Mouse (Mus musculus) T-helper 17 cell (primary cell): Measurements from ENCODE around the gene Sec23b.

Experiments used
- in situ Hi-C, 2 experiments: fragments of 300-600 bp; cut with MboI, MseI; formaldehyde crosslinking; loops; 1 replicate in 1 of 2; 2 replicates in 1 of 2; pipeline ENCODE4 v1.15.1; 2025; ENCODE audit warnings: high pct_unique_total_duplicates in 2 of 2

Gene Sec23b

DNA sequence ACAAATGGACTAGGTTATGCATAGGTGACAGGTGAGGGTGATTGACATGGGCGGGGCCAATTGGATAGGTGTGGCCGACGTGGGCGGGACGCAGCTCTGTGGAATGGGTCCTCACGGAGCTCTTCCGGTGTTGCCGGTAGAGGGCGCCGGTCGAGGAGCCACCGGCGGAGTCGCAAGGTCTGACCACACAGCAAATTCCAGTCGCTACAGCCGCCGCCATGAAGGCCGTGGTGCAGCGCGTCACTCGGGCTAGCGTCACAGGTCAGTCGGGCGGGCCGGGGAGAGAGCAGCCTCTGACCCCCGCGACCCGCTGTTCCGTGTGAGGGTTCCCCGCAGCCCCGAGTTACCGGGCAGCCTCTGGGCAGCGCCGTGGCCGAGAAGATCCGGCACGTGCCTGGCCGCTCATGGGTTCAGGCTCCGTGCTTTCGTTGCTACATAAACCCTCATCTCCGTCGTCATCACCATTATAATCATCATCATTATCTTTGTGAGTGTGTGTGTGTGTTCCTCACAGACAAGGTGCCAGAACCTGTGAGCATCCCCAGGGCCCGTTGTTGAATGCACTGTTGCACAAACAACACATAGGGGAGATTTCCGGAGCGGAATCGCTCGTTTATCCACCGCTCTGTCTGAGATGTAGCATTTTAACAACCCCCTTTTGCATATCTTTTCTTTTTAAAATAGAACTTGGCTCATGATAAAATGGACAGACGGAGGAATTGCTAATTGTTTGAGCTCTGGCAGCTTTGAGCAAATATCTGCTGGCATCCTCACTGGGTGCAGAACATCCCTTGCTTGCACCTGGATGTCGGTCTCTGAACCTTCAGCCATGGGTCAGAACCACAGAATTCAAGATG, 44.0 kb downstream of the Sec23b start, which contains the start of gene Dtd1:
TSS of gene Dtd1 (plus strand) at position 67 of the 857 bp plus-strand sequence.
- in situ Hi-C loops: loop anchor here (10.0 to 25.0 kb wide), 2 partner anchors 1312 to 1535 kb away; partner anchors contain the start of genes Naa20 (in 2 of the 2) and Snrpb2 (in 1 of the 2)

DNA sequence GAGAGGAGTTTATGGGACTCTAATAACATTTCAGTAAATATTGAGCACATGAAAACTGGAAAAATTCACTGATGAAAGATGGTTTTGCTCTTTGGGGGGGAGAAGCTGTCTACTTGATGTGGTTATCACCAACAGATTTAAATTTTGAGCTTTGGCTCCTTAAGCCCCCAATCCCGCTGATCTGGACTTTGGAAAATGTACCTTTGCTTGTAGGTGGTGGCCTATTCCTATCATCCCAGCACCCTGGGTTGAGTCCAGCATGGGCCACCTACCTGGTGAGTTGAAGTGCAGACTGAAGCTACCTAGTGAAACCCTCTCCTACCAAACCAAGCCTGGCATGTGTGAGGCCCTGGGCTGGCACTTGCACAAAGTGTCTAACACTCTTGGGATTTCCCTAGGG, 45.5 kb downstream of the Sec23b start:
- in situ Hi-C loops: no loop called here

DNA sequence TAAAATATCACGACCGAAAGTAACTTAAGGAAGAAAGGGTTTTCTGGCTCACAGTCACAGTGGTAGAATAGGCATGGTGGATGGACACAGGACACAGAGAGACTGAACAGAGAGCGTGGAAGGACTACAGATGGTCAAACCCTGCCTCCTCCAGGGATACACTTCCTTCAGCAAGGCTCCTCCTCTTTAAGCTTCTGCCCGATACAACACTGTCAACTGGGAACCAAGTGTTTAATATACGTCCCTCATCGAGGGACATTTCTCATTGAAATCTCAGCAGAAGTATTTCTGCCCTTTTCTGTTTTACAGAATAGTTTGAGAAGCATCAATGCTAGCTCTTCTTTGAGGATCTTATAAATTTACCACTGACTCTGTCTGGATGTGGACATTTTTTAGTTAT, 57.9 kb downstream of the Sec23b start:
- in situ Hi-C loops: no loop called here

DNA sequence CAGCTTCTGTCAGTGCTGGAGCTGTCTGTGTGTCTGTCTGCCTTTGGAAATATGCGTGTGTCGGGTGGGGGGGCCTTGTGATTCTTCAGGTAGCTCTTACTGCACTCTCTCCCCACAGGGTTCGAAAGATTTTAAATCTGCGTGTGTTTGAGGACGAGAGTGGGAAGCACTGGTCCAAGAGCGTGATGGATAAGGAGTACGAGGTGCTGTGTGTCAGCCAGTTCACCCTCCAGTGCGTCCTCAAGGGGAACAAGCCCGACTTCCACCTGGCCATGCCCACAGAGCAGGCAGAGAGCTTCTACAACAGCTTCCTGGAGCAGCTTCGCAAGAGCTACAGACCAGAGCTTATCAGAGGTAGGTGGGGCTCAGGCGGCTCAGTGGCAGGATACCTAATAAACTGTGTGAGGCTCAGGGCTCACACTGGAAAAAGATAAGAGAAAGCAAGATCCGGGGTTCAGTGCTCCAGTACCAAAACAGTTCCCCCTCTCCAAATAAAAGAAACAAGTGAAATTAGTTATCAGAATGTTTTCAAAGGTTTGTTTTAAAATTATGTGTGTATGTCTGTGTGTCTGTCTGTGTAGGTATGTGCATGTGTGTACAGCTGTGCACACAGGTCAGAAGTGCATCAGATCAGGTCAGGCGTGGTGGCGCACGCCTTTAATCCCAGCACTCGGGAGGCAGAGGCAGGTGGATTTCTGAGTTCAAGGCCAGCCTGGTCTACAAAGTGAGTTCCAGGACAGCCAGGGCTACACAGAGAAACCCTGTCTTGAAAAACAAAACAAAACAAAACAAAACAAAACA, 61.2 kb downstream of the Sec23b start:
- in situ Hi-C loops: no loop called here

DNA sequence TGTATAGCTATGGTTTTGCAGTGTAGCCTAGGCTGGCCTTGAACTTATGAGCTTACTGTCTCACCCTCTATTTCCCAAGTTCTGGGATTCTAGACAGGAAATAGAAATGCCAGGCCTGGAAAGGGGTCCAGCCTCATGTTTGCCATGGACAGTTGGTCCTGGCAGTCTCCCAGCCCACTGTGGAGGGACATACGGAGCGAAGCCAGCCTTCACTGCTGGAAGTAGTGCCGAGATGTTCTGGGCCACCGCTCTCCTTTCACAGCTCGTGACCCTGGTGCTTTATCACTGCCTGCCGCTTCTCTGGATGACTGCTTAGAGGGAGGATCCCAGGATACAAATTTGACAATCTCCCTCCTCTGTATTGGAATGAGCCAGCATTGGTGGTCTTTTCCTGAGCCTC, 65.5 kb downstream of the Sec23b start:
- in situ Hi-C loops: no loop called here

DNA sequence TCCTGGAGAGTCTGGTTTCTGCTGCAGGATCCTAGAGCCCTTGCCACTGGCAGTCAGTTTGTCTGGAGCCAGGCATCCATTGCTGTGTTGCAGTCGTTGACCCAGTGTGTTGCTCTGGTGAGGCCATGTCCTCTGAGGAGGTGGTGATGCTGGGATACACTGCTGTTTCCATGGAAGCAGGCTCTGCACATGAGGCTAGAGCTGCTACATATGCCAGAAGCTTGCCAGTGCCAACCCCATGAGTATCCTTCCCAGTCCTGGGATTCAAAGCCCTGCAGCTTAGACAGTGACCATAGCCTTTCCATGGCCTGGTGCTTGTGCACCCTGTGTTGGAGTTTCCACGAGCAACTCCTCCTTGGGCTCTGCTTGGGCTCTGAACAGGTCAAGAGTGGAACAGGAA, 77.5 kb downstream of the Sec23b start:
- in situ Hi-C loops: loop anchor here (10.0 to 25.0 kb wide), 2 partner anchors 881 to 954 kb away; no protein-coding TSS in a partner anchor

DNA sequence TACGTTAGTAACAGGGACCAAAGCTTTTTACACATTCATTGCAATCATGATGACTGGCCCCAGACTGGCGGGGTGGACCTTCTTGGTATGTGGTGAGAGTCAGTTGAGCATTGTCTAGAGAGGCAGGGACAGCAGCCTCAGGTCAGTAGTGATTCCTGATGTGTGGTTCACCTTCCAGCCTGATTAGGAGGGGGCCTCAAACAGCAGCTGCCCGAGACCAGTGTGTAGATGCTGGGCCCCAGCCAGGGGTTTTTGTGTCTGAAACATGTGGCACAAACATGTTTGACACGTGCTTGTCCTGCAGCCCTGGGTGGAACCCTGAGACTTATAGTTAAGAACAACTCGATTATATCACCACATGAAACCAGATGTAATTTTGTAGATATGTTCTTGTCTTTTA, 78.2 kb downstream of the Sec23b start:
- in situ Hi-C loops: loop anchor here (10.0 to 25.0 kb wide), 2 partner anchors 881 to 953 kb away; no protein-coding TSS in a partner anchor

DNA sequence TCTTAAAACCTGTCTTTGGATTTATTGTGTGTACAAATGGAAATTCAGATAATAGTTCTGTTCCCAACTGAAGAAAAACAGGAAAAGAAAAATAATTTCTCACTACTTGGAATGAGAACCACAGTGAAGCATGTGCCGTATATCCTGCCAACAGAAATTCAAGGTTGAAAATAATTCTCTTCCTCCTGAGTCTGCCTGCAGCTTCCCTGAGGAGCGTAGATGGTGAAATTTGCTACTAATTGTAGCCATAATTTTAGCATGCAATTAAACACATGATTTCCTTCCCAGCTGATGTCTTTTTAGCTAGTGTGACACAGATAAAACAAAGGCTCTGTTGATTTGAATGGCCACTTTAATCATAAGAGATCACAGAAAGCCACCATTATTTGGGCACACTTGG, 78.7 kb downstream of the Sec23b start:
- in situ Hi-C loops: loop anchor here (5.0 to 25.0 kb wide), 3 partner anchors 880 to 963 kb away; no protein-coding TSS in a partner anchor

DNA sequence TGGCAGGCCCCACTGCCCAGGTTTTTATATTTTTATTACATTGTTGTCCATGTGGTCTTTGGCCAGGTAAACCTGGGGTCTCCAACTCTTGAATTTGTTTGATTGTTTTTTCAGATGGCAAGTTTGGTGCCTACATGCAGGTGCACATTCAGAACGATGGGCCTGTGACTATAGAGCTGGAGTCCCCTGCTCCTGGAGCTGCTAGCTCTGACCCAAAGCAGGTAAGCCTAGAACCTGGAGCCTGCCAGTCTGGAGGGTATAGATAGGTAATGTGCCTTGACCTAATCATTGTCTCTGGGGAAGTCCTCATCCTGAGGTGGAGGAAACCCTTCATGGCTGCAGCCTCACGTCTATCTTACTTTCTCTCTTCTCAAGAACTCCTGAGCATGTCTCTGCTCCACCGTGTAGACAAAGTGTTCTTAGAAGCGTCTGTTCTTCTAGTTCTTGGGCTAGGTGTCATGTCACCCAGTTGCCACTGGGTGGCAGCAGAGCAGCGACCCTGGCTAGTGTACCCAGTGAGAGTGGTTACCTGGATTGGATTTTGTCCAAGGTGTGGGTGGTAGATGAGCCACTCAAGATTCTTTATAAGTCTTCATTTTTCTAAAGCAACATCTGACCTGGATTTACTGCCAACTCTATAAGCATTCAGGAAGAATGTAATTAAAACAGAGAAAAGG, 79.8 kb downstream of the Sec23b start:
- in situ Hi-C loops: loop anchor here (5.0 to 25.0 kb wide), 3 partner anchors 879 to 962 kb away; no protein-coding TSS in a partner anchor

DNA sequence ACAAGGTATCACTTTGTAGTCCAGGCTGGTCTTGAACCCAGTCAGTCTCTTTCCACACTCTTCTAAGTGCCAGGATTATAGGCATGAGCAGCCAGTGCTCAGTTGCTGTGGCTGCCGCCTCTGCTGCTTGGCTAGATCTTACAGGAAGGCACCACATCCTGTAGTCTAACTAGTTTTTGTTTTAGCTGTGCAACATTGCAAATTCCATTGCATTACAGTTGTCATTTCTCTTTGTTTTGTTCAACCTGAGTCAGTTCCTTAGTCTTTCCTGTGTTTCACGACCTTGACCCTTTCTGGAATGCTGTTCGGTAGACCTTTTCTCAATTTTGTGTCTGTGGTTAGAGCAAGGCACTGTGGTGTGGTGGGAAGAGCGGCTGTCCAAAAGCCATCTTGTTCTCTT, 81.2 kb downstream of the Sec23b start:
- in situ Hi-C loops: loop anchor here (5.0 to 25.0 kb wide), 3 partner anchors 878 to 960 kb away; no protein-coding TSS in a partner anchor

DNA sequence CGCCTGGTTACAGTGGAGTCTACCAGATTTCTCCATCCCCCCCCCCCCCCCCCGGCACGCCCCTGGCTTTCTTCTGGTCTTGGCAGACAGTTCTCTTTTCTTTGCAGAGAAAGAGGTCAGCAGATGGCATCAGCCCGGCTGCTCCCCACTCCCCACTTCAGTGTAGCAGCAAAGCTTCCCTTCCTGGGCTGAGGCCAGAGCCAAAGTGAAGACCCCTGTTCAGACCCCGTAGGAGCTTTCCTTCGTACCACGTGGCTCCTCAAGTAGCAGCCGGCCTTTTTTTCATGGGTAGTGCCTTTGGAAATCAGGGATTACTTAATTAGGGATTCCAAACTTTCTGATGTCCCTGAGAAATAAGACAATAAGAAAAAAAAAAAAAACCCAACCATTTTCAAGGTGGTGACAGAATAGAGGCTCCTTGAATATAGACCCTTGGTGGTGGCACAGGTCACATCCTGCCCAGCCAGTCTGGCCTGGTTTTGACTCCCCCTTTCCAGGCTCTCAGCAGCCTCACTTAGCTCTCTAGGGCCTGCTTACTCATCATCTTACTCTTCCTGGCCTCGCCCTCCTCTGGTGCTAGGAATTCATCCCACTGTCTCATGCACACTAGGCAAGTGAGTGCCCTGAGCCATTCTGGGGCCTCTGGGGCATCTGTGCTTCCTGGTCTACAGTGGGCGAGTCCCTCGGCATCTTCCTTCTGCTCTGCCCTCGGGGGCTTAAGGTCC, 81.8 kb downstream of the Sec23b start:
- in situ Hi-C loops: loop anchor here (5.0 to 25.0 kb wide), 3 partner anchors 877 to 959 kb away; no protein-coding TSS in a partner anchor

DNA sequence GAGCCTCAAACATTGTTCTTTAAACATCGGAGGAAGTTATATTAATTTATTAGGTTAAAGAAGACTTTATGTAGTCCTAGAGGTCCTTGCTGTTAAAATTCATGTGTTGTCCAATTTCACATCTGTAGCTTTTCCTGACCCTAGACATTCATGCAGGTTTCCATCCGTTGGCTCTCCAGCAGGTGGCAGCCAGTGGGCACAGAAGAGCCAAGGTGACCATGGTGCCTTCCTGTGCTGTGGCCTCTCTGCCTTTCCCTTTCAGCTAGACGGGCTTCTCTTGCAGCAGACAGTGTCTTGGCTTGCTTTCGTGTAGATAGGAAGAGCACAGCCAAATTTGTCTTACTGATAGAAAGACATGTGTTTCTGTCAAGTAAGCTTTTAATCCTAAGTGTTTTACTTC, 82.7 kb downstream of the Sec23b start:
- in situ Hi-C loops: loop anchor here (5.0 to 25.0 kb wide), 3 partner anchors 876 to 959 kb away; no protein-coding TSS in a partner anchor

DNA sequence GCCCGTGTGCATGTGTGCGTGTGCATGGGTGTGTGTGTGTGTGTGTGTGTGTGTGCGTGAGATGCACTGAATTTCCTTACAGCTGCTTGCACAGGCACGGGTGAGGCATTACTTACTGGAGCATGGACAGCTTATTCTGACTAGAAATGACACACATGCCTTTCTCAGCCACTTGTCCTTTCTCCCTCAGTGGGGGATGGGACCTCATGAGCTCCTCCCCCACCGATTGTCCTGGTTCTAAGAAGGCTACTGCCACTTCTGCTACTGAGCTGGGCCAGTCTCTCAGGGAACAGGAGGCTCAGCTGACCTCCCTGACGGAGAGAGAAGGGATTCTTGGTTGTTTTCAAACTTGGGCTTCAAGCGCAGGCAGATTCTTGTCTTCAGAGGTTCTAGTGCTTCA, 84.1 kb downstream of the Sec23b start:
- in situ Hi-C loops: loop anchor here in 1 of 2 experiments (25.0 kb wide), 1 partner anchor 947 kb away; no protein-coding TSS in a partner anchor
